Mouse (Mus musculus) kidney, adult 2 months (tissue): Measurements from ENCODE around the gene Rhobtb1. TPM values are rescaled to one million over a fixed set of nuclear protein-coding genes. Genes with fewer than 3 reads are reported as not detected.

Source experiments
- DNase-seq: peaks from one replicate; pipeline ENCODE4 v3.0.0; 2021
- H3K27ac ChIP-seq: fragments of 200-500 bp; 2 replicates; pipeline ENCODE4 v1.5.1; 2012; ENCODE audit warnings: low read depth, low read length, control low read depth, inconsistent platforms; ENCODE audit not compliant: insufficient read depth
- H3K27me3 ChIP-seq: fragments of 200-500 bp; replicated peaks from 2 replicates; pipeline ENCODE4 v1.6.1; 2012; ENCODE audit warnings: mild to moderate bottlenecking, moderate library complexity, low read length, inconsistent platforms; ENCODE audit not compliant: control insufficient read depth, insufficient read depth
- H3K36me3 ChIP-seq: fragments of 200-500 bp; 2 replicates; pipeline ENCODE4 v1.6.1; 2012; ENCODE audit warnings: mild to moderate bottlenecking, moderate library complexity, low read length, inconsistent platforms; ENCODE audit not compliant: control insufficient read depth, insufficient read depth
- H3K4me1 ChIP-seq: fragments of 200-500 bp; 2 replicates; pipeline ENCODE4 v1.6.1; 2011; ENCODE audit warnings: low read length; ENCODE audit not compliant: control insufficient read depth, insufficient read depth
- H3K4me3 ChIP-seq: fragments of 200-500 bp; 2 replicates; pipeline ENCODE4 v1.5.1; 2011; ENCODE audit warnings: mild to moderate bottlenecking, low read depth, low read length, control low read depth; ENCODE audit not compliant: insufficient read depth
- CTCF ChIP-seq: fragments of 200-500 bp; conservative IDR thresholded peaks from 2 replicates; pipeline ENCODE4 v1.5.1; 2011; ENCODE audit warnings: low read depth, mild to moderate bottlenecking, control low read depth, low read length, moderate library complexity, mixed read lengths; ENCODE audit not compliant: insufficient read depth, insufficient read length
- POLR2A ChIP-seq: fragments of 200-500 bp; IDR thresholded peaks from one replicate; pipeline ENCODE4 v1.6.1; 2011; ENCODE audit warnings: low read depth, low read length, control low read depth
- WGBS: fragments of 180-500 bp; shearing (Covaris S2); methylation state at CpG from one replicate; pipeline ENCODE4 v1.1.7; 2018; 5-methylcytosine and 5-hydroxymethylcytosine counted together
- polyA plus RNA-seq: library from polyadenylated mRNA; depleted of rRNA; stranded (reverse); fragments of >200 nt; gene quantifications from 2 replicates; pipeline ENCODE4 v1.2.3, GENCODE M21; 2012

Gene Rhobtb1
- polyA plus RNA-seq, 1 experiment: 20.6 TPM

DNA sequence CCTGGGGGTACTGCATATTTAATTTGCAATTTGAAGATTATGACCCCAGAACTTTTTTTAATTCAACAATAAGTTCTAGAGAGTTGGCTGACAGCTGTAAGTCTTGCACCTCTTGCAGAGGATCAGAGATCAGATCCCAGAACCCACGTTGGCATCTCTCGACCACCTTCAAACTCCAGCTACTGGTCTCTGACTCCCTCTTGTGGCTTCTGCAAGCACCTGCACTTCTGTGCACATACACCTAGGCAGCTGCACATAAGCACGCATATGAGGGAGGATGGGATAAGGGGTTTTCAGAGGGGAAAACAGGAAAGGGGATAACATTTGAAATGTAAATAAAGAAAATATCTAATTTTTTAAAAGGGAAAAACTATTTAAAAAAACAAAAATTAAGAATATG is 57.5 kb downstream of the Rhobtb1 start:
- 90% methylated on average over 3 of the region's 3 CpGs for WGBS
- no peak overlapping the region for H3K4me3 ChIP-seq
- H3K27me3 ChIP-seq: no peaks in the 10 kb centered on the region
- no peak overlapping the region for H3K27ac ChIP-seq
- TF ChIP-seq CTCF: peak; percentile 30; the same call in 1 of the 2 replicates
- no peak for TF ChIP-seq POLR2A
- no peaks in the 10 kb centered on the region for H3K36me3 ChIP-seq
- no peak for DNase-seq
- H3K4me1 ChIP-seq: peaks cover 17% of the 10 kb centered on the region

DNA sequence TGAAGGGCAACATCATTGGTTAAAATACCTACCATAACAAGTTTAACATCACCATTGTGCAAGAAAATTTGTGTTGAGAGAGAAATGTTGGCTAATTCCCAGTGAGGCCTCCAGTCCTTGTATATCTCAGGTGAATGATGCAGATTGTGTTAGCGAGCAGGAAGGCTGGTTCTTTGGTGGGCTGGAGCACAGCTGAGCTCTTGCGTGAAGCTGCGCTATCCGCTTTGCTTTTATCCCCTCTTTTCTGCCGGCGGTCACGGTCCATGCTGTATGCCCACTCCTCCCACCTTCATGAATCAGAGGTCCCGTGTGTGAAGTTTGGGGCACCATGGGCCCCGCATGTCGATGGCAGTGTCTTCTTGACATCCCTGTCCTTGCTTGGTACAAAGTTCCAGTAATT is 58.8 kb downstream of the Rhobtb1 start:
- peaks cover 18% of the 10 kb centered on the region for H3K4me1 ChIP-seq
- DNase-seq: no peak
- H3K27ac ChIP-seq: no peak overlapping the region
- H3K36me3 ChIP-seq: no peaks in the 10 kb centered on the region
- no peak overlapping the region for H3K4me3 ChIP-seq
- TF ChIP-seq POLR2A: no peak
- TF ChIP-seq CTCF: no peak
- no peaks in the 10 kb centered on the region for H3K27me3 ChIP-seq
- WGBS: 91% methylated on average over 10 of the region's 10 CpGs

DNA sequence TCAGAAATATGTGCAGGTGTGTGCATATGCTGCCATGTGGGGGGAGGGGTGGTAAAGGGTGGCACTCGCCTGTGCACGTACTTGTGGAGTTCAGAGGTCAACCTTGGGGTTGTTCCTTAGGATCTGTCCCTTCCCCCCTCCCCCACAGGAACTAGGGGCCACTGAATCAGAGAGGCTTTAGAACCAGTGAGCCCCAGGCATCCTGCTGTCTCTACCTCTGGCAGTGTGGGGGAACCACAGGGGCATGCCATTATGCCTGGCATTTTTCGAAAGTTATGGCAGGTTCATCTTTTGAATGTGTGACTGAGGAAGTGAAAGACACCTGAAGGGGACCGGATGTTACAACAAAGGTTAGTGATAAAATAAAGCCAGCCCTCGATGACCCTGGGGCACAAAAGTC is 59.4 kb downstream of the Rhobtb1 start:
- Histone ChIP-seq H3K4me1 (peaks cover 18% of the 10 kb centered on the region), H3K27ac (no peak overlapping the region), H3K4me3 (no peak overlapping the region), H3K27me3 (no peaks in the 10 kb centered on the region), H3K36me3 (no peaks in the 10 kb centered on the region)
- TF ChIP-seq CTCF (no peak), POLR2A (no peak)
- 69% methylated on average over 5 of the region's 5 CpGs for WGBS
- no peak for DNase-seq

DNA sequence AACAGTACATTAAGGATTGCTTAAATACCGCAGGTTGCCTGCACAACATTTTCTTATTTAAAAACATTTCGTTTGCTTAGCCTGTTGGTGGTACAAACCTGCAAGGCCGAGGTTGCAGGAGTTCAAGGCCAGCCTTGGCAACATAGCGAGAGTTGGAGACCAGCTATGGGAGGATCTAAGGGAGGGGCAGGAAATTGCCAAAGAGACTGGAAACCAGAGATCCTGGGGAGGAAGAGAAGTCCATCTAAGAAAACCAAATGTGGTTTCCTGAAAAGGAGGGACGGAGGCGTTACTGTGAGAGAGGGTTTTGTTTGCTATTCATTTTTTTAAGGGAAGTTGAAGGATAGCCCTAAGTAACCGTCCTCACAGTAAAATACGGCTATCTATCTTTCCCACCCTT is 60.3 kb downstream of the Rhobtb1 start:
- H3K27ac ChIP-seq: peak overlapping the region; percentile 52
- H3K36me3 ChIP-seq: no peaks in the 10 kb centered on the region
- peak overlapping the region; percentile 81 for H3K4me3 ChIP-seq
- H3K4me1 ChIP-seq: peaks cover 18% of the 10 kb centered on the region
- no peaks in the 10 kb centered on the region for H3K27me3 ChIP-seq
- TF ChIP-seq CTCF (no peak), POLR2A (no peak)
- WGBS: 49% methylated on average over 8 of the region's 8 CpGs
- DNase-seq: peak; percentile 49

DNA sequence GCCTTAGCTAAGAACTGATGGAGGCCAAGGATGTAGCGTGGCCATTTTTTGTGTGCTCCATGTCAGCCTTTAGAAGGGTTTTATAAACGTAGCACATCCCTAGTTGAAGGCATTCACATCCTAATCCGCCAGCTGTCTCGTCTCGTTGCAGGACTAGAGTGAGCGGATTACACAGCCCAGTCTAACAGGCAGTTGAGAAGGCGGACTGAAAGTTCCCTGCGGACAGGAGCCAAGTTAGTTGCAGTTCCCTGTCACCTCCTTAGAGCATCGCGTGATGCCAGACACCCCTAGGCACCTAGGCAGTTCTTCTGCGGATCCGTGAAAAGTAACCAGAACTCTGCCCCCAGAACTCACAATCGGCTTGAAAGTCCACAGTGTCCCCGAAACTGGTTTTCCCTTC is 60.7 kb downstream of the Rhobtb1 start:
- Histone ChIP-seq H3K4me3 (peak overlapping the region; percentile 81), H3K27ac (peak overlapping the region; percentile 52), H3K4me1 (peaks cover 18% of the 10 kb centered on the region), H3K27me3 (no peaks in the 10 kb centered on the region), H3K36me3 (no peaks in the 10 kb centered on the region)
- WGBS: 17% methylated on average over 14 of the region's 14 CpGs
- DNase-seq: peak; percentile 59
- TF ChIP-seq CTCF (no peak), POLR2A (no peak)

DNA sequence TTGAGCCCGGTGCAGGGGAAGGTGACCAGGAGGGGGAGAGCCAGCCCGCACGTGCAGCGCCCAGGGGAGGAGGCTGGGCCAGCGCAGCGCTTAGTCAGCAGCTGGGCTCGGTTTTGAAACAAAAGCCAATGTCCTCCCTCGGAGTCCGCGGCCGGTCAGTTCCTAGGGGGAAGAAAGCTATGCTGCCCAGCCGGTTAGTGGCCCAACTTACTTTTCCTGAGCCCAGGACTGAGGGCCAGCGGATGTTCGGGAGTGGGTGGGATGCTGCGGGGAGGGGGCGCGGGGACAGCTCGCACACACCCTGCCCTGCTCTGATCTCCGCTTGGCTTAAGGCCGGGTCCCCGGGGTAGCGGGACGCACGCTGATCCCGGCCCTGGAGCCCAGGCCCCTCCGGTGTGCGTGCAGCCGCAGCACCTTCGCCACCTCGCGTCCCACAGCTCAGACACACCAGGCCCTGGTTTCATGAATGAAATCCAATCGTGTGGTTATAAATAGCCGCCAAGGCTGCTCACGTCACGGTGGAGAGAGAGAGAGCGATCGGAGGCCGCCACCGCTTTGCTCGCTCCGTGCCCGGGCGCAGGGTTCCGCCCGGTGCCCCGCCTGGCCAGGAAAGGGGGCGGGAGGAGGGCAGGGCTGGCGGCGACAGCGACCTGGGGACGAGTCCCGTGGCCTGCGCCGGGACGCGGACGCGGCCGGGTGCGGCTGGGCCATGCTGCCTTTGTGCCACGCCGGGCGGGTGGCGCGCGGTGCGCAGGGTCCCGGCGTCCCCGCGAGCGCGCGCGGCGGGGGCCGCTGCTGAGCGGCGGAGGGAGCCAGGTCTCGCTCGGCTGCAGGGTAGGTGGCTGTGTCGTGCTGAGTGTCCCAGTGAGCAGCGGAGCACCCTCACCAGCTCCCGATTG is 61.6 kb downstream of the Rhobtb1 start, which contains the start of gene A930033H14Rik:
Gene A930033H14Rik, minus strand, starts transcription at position 557 of the 899 bp plus-strand sequence.
- WGBS: under 1% methylated on average over 83 of the region's 84 CpGs
- no peaks in the 10 kb centered on the region for H3K36me3 ChIP-seq
- peak within 1 kb of the TSS; percentile 93 for H3K27ac ChIP-seq
- TF ChIP-seq POLR2A: no peak
- no peak for TF ChIP-seq CTCF
- H3K4me1 ChIP-seq: peaks cover 24% of the 10 kb centered on the region
- H3K27me3 ChIP-seq: no peaks in the 10 kb centered on the region
- DNase-seq: peak; percentile 90
- peak within 1 kb of the TSS; percentile 81 for H3K4me3 ChIP-seq

DNA sequence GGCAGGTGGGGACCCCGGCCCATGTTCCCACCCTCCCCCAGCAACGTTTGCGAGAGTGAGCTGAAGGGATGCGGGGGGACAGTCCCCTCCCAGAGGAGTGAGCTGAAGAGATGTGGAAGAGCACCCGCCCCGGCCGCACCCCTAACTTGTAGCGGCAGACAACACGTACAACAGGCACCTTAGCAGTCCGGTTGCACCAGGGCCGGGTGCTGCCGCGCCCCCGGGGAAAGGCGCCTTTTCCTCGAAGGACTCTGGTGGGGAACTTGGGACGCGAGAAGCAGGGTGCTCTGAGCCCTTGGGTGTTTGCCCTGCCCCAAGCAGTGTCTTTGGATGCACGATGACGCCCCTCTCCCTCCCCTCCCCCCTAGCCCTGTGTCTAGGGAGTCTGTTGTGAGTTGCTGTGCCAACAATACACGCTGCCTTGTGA is 62.2 kb downstream of the Rhobtb1 start:
- peak overlapping the region; percentile 93 for H3K27ac ChIP-seq

More for the DNA sequence above, 62.2 kb downstream of the Rhobtb1 start:
- TF ChIP-seq CTCF: no peak
- TF ChIP-seq POLR2A: no peak
- Histone ChIP-seq H3K27me3 (no peaks in the 10 kb centered on the region), H3K4me1 (peaks cover 26% of the 10 kb centered on the region), H3K4me3 (peak overlapping the region; percentile 81), H3K36me3 (no peaks in the 10 kb centered on the region)
- peak; percentile 30 for DNase-seq
- under 1% methylated on average over 21 of the region's 21 CpGs for WGBS
